Mouse (Mus musculus) CH12.LX (cell line): ENCODE data around the gene Zbtb8b. TPM values are rescaled to one million over a fixed set of nuclear protein-coding genes. Genes with fewer than 3 reads are reported as not detected.

ENCODE experiments used
- DNase-seq: peaks from one replicate; pipeline ENCODE4 v3.0.0-alpha.2; 2013; ENCODE audit errors: extremely low read depth
- H3K27ac ChIP-seq: 2 replicates; pipeline ENCODE4 v1.5.1; 2012; ENCODE audit warnings: low read depth, mild to moderate bottlenecking, control low read depth, moderate library complexity; ENCODE audit not compliant: insufficient read depth
- H3K27me3 ChIP-seq: replicated peaks from 2 replicates; pipeline ENCODE3; 2012; ENCODE audit warnings: inconsistent platforms
- H3K36me3 ChIP-seq, 2 experiments: replicated peaks in 1 of 2; 2 replicates each; pipeline versions ENCODE3 to v1.6.1; 2012; ENCODE audit warnings: inconsistent platforms in 1 of 2, low read length in 1 of 2, mild to moderate bottlenecking in 1 of 2, mixed read lengths in 1 of 2, moderate library complexity in 1 of 2; ENCODE audit not compliant: control insufficient read depth in 1 of 2, insufficient read depth in 1 of 2
- H3K4me1 ChIP-seq, 2 experiments: 2 replicates each; pipeline ENCODE4 v1.6.1; 2012; ENCODE audit warnings: inconsistent platforms in 1 of 2, moderate library complexity in 1 of 2; ENCODE audit not compliant: insufficient read depth in 2 of 2, control insufficient read depth in 1 of 2
- H3K4me2 ChIP-seq: 2 replicates; pipeline ENCODE4 v1.6.1; 2012; ENCODE audit warnings: low read depth, mild to moderate bottlenecking, control low read depth; ENCODE audit not compliant: poor library complexity, insufficient read depth, severe bottlenecking
- H3K4me3 ChIP-seq, 3 experiments: fragments of 150-350 bp in 1 of 3; sonication (generic) in 1 of 3; replicated peaks in 1 of 3; 2 replicates each; pipeline versions ENCODE3 to v1.5.1; 2011 to 2012; ENCODE audit warnings: low read depth in 2 of 3, low read length in 2 of 3, mild to moderate bottlenecking in 2 of 3, moderate library complexity in 2 of 3, control low read depth in 1 of 3, improper control_type of control experiment in 1 of 3, inconsistent platforms in 1 of 3, mixed read lengths in 1 of 3; ENCODE audit not compliant: poor library complexity in 1 of 3
- H3K79me2 ChIP-seq: replicated peaks from 2 replicates; pipeline ENCODE4 v1.6.1; 2012; ENCODE audit warnings: mild to moderate bottlenecking, moderate library complexity; ENCODE audit not compliant: control insufficient read depth, poor library complexity, insufficient read depth, severe bottlenecking; ENCODE audit errors: extremely low read depth
- H3K9ac ChIP-seq: 2 replicates; pipeline ENCODE4 v1.6.1; 2012; ENCODE audit warnings: low read depth, mild to moderate bottlenecking, control low read depth, moderate library complexity; ENCODE audit not compliant: insufficient read depth
- H3K9me3 ChIP-seq: replicated peaks from 2 replicates; pipeline ENCODE3; 2012; ENCODE audit warnings: low read length, inconsistent platforms, mixed read lengths
- BHLHE40 ChIP-seq: IDR thresholded peaks from 2 replicates; pipeline ENCODE4 v1.6.1; 2011; ENCODE audit warnings: mild to moderate bottlenecking, low read depth, low read length, improper control_type of control experiment
- CHD1 ChIP-seq: IDR thresholded peaks from 2 replicates; pipeline ENCODE4 v1.6.1; 2012; ENCODE audit warnings: low read depth, low read length, improper control_type of control experiment, inconsistent platforms
- CTCF ChIP-seq, 2 experiments: IDR thresholded peaks in 1 of 2; conservative IDR thresholded peaks in 1 of 2; 2 replicates each; pipeline ENCODE4 v1.5.1; 2011 to 2012; ENCODE audit warnings: low read depth in 2 of 2, low read length in 2 of 2, improper control_type of control experiment in 1 of 2, inconsistent platforms in 1 of 2, mild to moderate bottlenecking in 1 of 2, moderate library complexity in 1 of 2
- EP300 ChIP-seq: IDR thresholded peaks from 2 replicates; pipeline ENCODE4 v1.6.1; 2011; ENCODE audit warnings: low read length, improper control_type of control experiment
- GABPA ChIP-seq: IDR thresholded peaks from 2 replicates; pipeline ENCODE4 v1.6.1; 2012; ENCODE audit warnings: low read depth, low read length, improper control_type of control experiment, inconsistent platforms; ENCODE audit not compliant: insufficient replicate concordance
- IRF4 ChIP-seq: IDR thresholded peaks from 2 replicates; pipeline ENCODE4 v1.6.1; 2014; ENCODE audit warnings: low read depth, mild to moderate bottlenecking, inconsistent platforms, low read length, improper control_type of control experiment
- JUN ChIP-seq: IDR thresholded peaks from 2 replicates; pipeline ENCODE4 v1.6.1; 2011; ENCODE audit warnings: low read depth, mild to moderate bottlenecking, low read length, improper control_type of control experiment, moderate library complexity; ENCODE audit not compliant: insufficient read depth
- KAT2A ChIP-seq: IDR thresholded peaks from 2 replicates; pipeline ENCODE4 v1.6.1; 2012; ENCODE audit warnings: low read length, improper control_type of control experiment, inconsistent platforms; ENCODE audit not compliant: insufficient replicate concordance
- MAFK ChIP-seq: IDR thresholded peaks from 2 replicates; pipeline ENCODE4 v1.6.1; 2011; ENCODE audit warnings: low read length, improper control_type of control experiment; ENCODE audit not compliant: insufficient replicate concordance
- NRF1 ChIP-seq: IDR thresholded peaks from 2 replicates; pipeline ENCODE4 v1.6.1; 2014; ENCODE audit warnings: low read depth, mild to moderate bottlenecking, inconsistent platforms, low read length, improper control_type of control experiment, moderate library complexity
- PAX5 ChIP-seq: IDR thresholded peaks from 2 replicates; pipeline ENCODE4 v1.6.1; 2012; ENCODE audit warnings: low read length, inconsistent platforms, mixed read lengths
- POLR2AphosphoS2 ChIP-seq: IDR thresholded peaks from 2 replicates; pipeline ENCODE4 v1.6.1; 2011; ENCODE audit warnings: low read depth, low read length, improper control_type of control experiment
- RAD21 ChIP-seq: IDR thresholded peaks from 2 replicates; pipeline ENCODE4 v1.6.1; 2011; ENCODE audit warnings: low read depth, mild to moderate bottlenecking, low read length, improper control_type of control experiment, moderate library complexity
- SMC3 ChIP-seq: IDR thresholded peaks from 2 replicates; pipeline ENCODE4 v1.6.1; 2011; ENCODE audit warnings: low read depth, low read length, improper control_type of control experiment
- TCF12 ChIP-seq: IDR thresholded peaks from 2 replicates; pipeline ENCODE4 v1.6.1; 2014; ENCODE audit warnings: low read depth, mild to moderate bottlenecking, inconsistent platforms, low read length, improper control_type of control experiment
- UBTF ChIP-seq: IDR thresholded peaks from 2 replicates; pipeline ENCODE4 v1.6.1; 2012; ENCODE audit warnings: low read depth, mild to moderate bottlenecking, inconsistent platforms, low read length, improper control_type of control experiment, moderate library complexity
- USF2 ChIP-seq: conservative IDR thresholded peaks from 2 replicates; pipeline ENCODE4 v1.6.1; 2011; ENCODE audit warnings: low read depth, low read length, improper control_type of control experiment
- ZC3H11A ChIP-seq: IDR thresholded peaks from 2 replicates; pipeline ENCODE4 v1.6.1; 2012; ENCODE audit warnings: low read depth, mild to moderate bottlenecking, inconsistent platforms, low read length, improper control_type of control experiment
- dilution Hi-C: fragments of 300-500 bp; cut with MboI; formaldehyde crosslinking; loops from 2 replicates; pipeline ENCODE4 v1.14.3; 2020; ENCODE audit warnings: low sequenced_read_pairs; ENCODE audit not compliant: extremely low pct_unique_long_range_greater_than_20kb, extremely low pct_ligation_motif_present
- in situ Hi-C: fragments of 300-500 bp; cut with MboI; formaldehyde crosslinking; loops from 3 replicates; pipeline ENCODE4 v1.14.3; 2019; ENCODE audit warnings: low sequenced_read_pairs, low pct_ligation_motif_present, low pct_unique_long_range_greater_than_20kb, mixed read lengths
- polyA plus RNA-seq: library from polyadenylated mRNA; unstranded; fragments of >175 nt; gene quantifications from 2 replicates; pipeline ENCODE4 v1.2.1, GENCODE M21; 2012; ENCODE audit warnings: low read depth; ENCODE audit not compliant: insufficient read length
- total RNA-seq, 2 experiments: library from RNA; depleted of rRNA; stranded (reverse); fragments of 300-350 nt in 1 of 2; fragments of >200 nt in 1 of 2; gene quantifications; 2 replicates each; pipeline ENCODE4 v1.2.3; 2012 to 2014

The Zbtb8b gene
- total and polyA plus RNA-seq, 3 experiments, result 0.04 TPM; not detected in 2

GRCm38 (mm10) chr4:129441145-129441544 is 492 bp upstream of the Zbtb8b start:
- no peaks in the 10 kb centered on the region for H3K79me2 ChIP-seq
- no peaks in the 10 kb centered on the region for H3K36me3 ChIP-seq
- peaks cover 0 to under 1% of the 10 kb centered on the region in 2 experiments; a peak in 1 of 4 replicates for H3K4me1 ChIP-seq
- dilution Hi-C loops (no loop called here), in situ Hi-C loops (no loop called here)
- DNase-seq, result no peak
- no peak overlapping the region for H3K27ac ChIP-seq
- H3K27me3 ChIP-seq, result peaks cover 2% of the 10 kb centered on the region
- H3K4me3 ChIP-seq, result no peak overlapping the region
- no peak overlapping the region for H3K9ac ChIP-seq
- no peak for TF ChIP-seq GABPA
- no peak for TF ChIP-seq EP300
- TF ChIP-seq IRF4, result no peak
- no peak for TF ChIP-seq SMC3
- TF ChIP-seq KAT2A, result no peak
- TF ChIP-seq BHLHE40, result no peak
- no peak for TF ChIP-seq RAD21
- no peak for TF ChIP-seq POLR2AphosphoS2
- TF ChIP-seq UBTF, result no peak
- no peak for TF ChIP-seq ZC3H11A
- TF ChIP-seq JUN, result no peak
- TF ChIP-seq MAFK, result no peak
- no peak for TF ChIP-seq NRF1
- no peak for TF ChIP-seq TCF12
- no peak for TF ChIP-seq CHD1
- TF ChIP-seq CTCF (conservative IDR thresholded peaks at IDR 0.05 in 1 of 2, IDR thresholded peaks at IDR 0.05 in 1 of 2; ENCODE audit: low read depth in 2 of 2, low read length in 2 of 2), result no peak
- TF ChIP-seq USF2, result no peak
- no peak overlapping the region for H3K4me2 ChIP-seq
- no peaks in the 10 kb centered on the region for H3K9me3 ChIP-seq

DNA sequence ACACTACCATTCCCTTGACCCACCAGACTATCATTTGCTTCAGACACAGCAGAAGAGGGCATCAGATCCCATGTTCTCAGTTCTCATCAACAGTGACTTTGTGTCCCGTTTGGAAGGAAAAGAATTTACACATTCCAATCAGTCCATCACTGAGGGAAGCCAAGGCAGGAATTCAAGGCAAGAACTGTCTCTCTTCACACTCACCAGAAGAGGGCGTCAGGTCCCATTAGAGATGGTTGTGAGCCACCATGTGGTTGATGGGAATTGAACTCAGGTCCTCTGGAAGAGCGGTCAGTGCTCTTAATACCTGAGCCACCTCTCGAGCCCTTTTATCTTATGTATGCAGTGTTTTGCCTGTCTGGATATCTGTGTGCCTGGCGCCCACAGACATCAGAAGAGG is 22.3 kb downstream of the Zbtb8b start:
- no peaks in the 10 kb centered on the region for H3K27me3 ChIP-seq
- H3K36me3 ChIP-seq, result no peaks in the 10 kb centered on the region
- dilution Hi-C loops (no loop called here), in situ Hi-C loops (no loop called here)
- no peak overlapping the region for H3K27ac ChIP-seq
- no peak overlapping the region for H3K4me2 ChIP-seq
- no peak overlapping the region for H3K4me3 ChIP-seq
- TF ChIP-seq CTCF (conservative IDR thresholded peaks at IDR 0.05 in 1 of 2, IDR thresholded peaks at IDR 0.05 in 1 of 2; ENCODE audit: low read depth in 2 of 2, low read length in 2 of 2) (peak in 1 of 2 experiments; percentile 10; a peak in 1 of 4 replicates), PAX5 (no peak)
- peaks cover 0 to 6% of the 10 kb centered on the region in 2 experiments; a peak in 1 of 4 replicates for H3K4me1 ChIP-seq
- H3K79me2 ChIP-seq, result no peaks in the 10 kb centered on the region
- H3K9ac ChIP-seq, result no peak overlapping the region
- H3K9me3 ChIP-seq, result no peaks in the 10 kb centered on the region
- DNase-seq, result no peak
